Mouse (Mus musculus): ENCODE measurements around the gene Rpl34.

Rpl34 gene

GRCm38 (mm10) chr3:130730189-130730653 lies at the start of gene Rpl34:
Gene Rpl34 (minus strand): TSS chr3:130730398.
- DNase-seq: peak; percentile 94

DNA sequence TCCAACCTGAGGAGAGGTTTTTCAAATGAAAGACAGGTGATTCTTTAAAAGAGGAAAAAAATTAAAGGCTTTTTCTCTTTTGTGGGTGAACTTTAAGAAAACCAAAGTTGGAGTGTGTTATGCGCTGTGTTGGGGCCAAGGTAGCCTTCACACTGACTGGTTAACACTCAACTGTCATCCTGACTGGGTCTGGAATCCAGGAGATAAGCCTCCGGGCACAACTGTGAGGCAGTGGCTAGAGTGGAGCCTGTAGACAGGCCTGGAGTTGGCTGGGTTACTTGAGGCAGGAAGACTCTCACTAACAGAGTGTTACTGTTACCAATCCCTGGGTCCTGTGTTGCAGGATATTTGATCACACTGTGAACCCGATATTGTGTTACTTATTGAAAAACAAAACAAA lies 38.0 kb upstream of the Rpl34 start:
- no peak for DNase-seq

DNA sequence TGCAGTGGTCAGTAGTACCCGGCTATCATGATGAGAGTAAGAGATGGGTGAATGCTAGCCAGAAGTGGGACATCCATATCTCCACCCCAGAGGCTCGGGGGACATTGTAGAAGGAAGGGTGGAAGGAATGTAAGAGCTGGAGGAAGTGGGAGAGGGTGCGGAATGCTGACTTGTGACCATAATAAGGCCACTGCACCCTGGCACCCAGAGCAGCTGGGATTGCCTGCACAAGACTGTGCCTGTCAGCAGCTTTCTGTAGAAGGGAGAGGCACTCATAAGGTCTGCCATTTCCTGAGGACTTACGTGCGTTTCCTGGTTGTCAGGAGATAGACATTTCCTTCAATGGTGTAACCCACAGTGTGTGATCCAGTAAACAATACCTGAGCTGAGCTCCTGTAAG lies 33.9 kb upstream of the Rpl34 start:
- no peak for DNase-seq

DNA sequence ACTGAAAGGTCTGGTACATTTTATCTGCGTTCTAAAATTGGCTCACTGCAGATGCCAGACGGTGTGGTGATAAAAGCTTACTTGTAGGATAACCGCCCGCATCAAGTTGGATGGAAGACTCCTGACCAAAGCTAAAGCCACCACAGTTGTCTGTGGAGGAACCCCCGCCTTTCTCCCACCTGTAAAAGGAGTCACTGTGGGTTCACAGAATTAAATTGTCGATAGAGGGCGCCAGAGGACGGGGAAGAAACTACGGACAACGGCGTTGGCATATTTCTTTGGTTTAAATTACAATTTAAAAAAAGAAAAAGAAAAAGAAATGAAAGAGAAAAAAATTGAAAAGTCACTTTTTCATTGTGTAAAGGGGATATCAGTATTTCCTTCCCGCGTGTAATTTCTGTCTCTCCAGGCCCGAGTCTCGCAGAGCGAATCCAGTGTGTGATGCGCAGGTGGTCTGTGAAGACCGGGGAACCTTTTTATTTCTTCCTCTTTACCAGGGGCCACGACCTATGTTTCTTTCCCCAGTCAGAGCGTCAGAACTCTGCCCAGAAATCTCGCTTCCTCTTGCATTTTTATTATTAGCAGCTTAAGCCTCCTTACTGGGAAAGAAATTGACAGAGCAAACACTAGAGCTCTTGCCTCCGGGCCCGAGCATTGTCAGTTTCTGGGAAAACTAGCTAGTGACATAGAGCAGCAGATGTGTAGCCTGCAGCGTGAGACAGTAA lies 30.7 kb upstream of the Rpl34 start:
- peak; percentile 68 for DNase-seq

DNA sequence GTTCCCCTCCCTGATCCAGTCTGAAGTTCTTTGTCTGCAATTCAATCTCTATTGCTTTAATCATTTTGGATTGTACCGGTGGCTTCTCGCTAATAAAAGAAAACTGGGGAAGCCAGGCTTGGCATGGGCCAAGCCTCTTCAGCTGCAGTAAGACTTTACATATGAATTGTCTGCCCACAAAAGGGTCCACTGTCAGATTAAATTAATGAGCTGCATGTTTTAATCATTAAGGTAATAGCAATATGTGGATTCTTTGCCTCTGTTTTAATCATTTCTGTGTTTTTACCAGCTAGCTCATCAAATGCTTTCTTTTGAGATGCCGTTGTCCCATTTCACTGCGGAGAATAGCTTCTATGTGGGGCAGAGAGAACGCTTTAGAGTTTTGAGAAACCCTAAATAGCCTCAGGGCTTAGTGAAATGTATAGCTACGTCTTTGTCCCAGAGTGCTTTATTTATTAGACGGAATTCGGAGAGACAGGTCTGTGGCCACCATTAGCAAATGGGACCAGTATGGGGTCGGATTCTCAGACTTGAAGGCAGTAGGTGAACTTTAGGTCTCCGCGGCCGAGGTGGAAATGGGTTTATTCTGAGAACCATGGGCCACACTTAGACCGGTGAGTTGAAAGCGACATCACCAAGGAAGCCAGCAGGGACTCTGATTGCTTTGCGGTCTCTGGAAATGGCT lies 28.1 kb upstream of the Rpl34 start:
- DNase-seq: no peak

DNA sequence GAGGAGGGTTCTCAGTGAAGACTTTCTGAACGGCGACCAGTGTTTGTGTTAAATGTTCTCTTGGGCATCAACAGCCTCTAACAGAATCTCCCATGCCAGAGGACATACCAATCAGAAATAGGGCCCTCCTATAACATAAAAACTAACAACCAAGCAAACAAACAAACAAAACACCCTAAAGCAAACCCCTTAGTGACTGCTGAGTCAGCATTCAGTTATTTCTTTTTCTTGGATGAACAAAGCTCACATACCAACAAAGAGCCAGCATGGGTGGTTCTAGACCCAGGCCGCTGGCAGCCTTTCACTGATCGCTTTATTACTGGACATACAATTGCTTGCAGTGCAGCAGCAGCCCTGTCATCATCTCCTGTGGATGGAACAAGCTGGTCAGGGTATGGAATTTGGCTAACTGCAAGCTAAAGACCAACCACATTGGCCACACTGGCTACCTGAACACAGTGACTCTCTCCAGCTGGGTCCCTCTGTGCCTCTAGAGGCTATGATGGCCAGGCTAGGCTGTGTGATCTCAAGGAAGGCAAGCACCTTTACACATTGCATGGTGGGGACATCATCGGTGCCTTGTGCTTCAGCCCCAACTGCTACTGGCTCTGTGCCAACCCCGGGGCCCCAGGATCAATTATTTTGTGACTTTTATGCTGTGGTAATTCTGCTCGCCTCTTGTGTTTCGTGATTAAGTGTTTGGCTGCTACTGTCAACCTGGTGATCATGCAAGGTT lies 27.1 kb upstream of the Rpl34 start:
- DNase-seq: no peak

GRCm38 (mm10) chr3:130749206-130749605 lies 19.0 kb upstream of the Rpl34 start:
- DNase-seq: no peak

- DNase-seq: no peak
Measured at GRCm38 (mm10) chr3:130746673-130747619, 16.7 kb upstream of the Rpl34 start.

- DNase-seq: no peak
Measured at GRCm38 (mm10) chr3:130737652-130738361, 7.6 kb upstream of the Rpl34 start.

GRCm38 (mm10) chr3:130736758-130737157 lies 6.6 kb upstream of the Rpl34 start:
- DNase-seq: no peak

DNA sequence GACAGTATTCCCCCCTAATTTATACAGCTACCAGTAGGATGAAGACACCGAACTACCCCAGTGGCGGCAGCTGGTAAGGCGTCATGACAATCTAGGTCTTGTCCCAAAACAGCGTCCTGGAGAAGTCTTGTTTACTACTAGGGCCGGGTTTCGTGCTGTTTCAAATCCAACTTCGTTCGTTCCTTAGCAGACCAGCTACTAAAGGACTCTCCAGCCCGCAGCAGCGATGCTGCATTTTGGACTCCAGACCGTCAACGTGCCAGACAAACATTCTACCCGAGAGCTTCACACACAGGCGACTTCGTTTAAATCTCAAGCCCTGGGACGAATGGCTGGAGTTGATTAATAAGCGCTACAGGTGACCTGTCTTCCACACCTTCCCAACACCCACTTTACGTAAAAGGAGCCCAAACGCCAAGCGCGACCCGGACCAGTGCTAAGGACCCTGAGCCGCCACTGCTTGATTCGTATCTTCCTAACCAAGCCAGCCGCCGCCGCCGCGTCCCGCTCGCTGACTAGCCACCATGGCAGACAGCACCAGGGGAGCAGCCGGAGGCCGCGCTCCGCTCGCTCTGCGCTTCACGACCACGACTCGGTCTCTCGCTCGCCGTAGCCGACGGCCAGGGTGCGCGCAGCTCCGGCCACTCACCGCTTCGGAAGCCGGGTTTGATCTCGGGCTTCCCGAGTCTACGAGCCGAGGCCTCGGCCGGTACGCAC lies 568 bp downstream of the Rpl34 start:
- DNase-seq: peak; percentile 64

DNA sequence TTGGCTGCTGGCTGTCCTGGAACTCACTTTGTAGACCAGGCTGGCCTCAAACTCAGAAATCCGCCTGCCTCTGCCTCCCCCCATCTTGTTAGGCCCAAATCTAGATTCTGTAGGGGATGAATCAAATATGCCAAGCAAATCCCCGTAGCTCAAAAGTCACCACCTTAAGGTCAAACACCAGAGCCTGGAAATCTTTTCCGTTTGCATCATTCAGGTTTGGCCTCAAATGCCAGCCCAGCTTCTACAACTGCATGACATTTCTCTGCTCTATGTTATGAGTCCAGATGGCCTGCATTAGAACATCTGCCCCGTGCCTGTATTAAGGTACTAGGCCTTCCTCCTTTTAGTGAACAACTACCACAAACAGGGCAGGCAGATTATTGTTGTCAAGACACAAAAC lies 2.5 kb downstream of the Rpl34 start:
- no peak for DNase-seq

GRCm38 (mm10) chr3:130727036-130727435 lies 3.2 kb downstream of the Rpl34 start:
- DNase-seq: no peak

GRCm38 (mm10) chr3:130725718-130726117 lies 4.5 kb downstream of the Rpl34 start:
- DNase-seq: no peak

- no peak for DNase-seq
Measured at GRCm38 (mm10) chr3:130722733-130723478, 7.3 kb downstream of the Rpl34 start.

- no peak for DNase-seq
Measured at GRCm38 (mm10) chr3:130720225-130720624, 10.0 kb downstream of the Rpl34 start.

GRCm38 (mm10) chr3:130718871-130719270 lies 11.3 kb downstream of the Rpl34 start:
- no peak for DNase-seq

GRCm38 (mm10) chr3:130716555-130716954 lies 13.6 kb downstream of the Rpl34 start:
- no peak for DNase-seq

DNA sequence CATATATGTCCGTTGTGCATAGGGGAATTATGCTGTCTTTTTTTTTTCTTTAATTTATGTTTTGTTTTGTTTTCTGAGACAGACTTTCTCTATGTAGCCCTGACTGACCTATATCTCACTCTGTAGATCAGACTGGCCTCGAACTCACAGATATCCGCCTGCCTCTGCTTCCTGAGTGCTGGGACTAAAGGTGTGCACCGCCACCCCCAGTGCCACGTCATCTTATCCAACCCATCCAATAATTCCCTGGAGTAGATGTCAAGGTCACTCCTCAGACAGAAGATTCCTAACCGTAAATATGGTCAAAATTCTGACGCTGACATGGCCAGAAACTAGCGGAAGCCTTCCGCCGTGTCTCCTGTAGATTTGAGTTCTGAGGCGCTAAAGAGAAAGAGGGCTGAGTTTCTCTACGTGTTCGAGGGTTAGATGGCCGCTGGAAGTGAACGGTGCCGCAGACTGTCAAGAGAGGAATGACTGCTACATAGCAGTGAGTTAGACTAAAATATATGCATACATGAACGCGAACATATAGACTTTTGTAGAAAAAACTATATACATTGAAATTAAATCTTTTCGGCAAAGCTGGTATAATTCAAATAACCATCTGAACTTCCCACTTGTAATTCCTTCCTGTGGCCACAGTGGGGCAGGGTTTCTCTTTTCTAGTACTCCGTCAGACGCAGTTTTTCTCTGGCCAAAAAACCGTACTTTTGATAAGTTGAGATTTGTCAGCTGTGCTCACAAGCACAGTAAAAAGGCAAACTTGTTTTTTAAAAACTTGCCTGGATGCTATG lies 15.2 kb downstream of the Rpl34 start:
- DNase-seq: peak; percentile 76

DNA sequence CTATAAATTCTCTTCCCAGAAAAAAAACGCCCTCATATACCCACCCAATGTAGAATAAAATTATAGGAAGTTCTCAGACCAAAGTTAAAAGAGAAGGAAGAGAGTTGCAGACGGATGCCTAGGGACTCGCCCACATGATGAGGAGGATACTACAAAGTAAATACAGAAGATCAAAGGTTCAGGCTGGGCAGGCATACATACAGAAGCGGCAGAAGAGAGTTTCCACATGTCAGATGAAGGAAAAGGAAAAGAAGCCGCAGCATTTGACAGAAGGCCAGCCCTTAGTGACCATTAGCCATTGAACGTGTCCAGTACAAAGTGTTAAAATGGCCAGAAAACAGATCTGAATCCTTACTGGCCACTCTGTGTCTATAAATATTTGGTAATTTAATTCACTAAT lies 17.3 kb downstream of the Rpl34 start:
- no peak for DNase-seq
